Mouse (Mus musculus): ENCODE results near the gene Olfr512.

DNA sequence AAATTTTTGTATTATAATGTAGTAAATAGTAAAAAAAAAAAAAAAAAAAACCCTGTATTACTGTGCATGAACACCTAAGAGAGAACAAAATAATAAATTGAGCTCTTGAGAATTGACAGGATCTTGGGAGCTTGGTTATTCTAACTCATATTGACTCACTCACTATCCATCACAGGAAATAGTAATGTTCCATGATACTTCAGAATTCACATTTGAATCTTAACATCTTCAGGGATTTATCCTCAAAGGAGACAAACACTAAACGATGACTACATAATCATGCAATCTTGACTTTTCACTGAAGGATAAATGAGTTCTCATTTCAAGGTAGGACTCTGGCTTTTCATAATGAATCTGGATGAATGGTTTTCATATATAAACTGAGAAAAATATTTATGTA is 47.0 kb upstream of the Olfr512 start, which contains the start of gene Olfr510:
- TF ChIP-seq CTCF (IDR thresholded peaks at IDR 0.05; ENCODE audit: low read depth, low read length), result no peak
- no peak for TF ChIP-seq POLR2A (IDR thresholded peaks at IDR 0.05; ENCODE audit: borderline replicate concordance, low read depth, low read length)
